Mouse (Mus musculus): ENCODE measurements around the gene Gm10306. TPM values are rescaled to one million over a fixed set of nuclear protein-coding genes. Genes with fewer than 3 reads are reported as not detected.

Gm10306 gene
- total and polyA plus RNA-seq, 2 experiments from 2014 or later, result 0.34 TPM; not detected in 1

DNA sequence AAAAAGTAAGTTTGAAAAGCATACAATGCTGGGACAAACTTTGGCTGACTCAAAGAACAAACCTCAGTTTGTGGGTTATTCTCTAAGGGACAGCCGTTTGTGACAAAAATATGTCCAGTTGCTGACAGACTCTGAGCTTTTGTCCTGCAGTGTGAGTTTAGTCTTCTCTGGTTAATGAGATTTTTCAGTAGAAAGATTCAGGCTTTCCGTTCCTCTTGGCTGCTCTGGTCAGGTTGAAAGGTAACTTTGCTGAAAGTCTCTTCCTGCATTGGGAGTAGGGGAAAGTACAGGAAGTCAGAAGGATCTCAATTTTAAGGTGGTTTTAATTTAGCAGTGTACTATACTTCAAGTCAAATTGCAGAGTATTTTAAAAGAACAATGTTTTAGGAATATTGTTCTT lies 49.2 kb downstream of the Gm10306 start:
- DNase-seq (no peak), ATAC-seq (no peak)
- Histone ChIP-seq H3K4me2 (ENCODE audit: low read depth) (no peak overlapping the region), H3K9me3 (ENCODE audit: low read length) (no peaks in the 10 kb centered on the region), H3K9ac (no peak overlapping the region), H3K36me3 (ENCODE audit: insufficient read depth) (no peaks in the 10 kb centered on the region), H3K4me3 (ENCODE audit: low read depth, low read length) (no peak overlapping the region), H3K27me3 (ENCODE audit: insufficient read depth, low read length) (no peaks in the 10 kb centered on the region), H3K27ac (ENCODE audit: low read depth, low read length) (no peak overlapping the region), H3K4me1 (ENCODE audit: insufficient read depth) (peaks cover 8% of the 10 kb centered on the region)
- 89% methylated on average over 2 of the region's 2 CpGs for WGBS
- TF ChIP-seq CTCF (IDR thresholded peaks at IDR 0.05; ENCODE audit: low read depth), result no peak

Other genes starting within 250 kb of the Gm10306 start
- 12.3 and 13.1 TPM in 2 replicates for gene Caap1, start 250 bp downstream of the Gm10306 start, total RNA-seq (2014; rRNA removed)
- 10.7 and 11.4 TPM in 2 replicates for gene Caap1, start 250 bp downstream of the Gm10306 start, polyA plus RNA-seq (2015; fragmentation: Nextera tagmentation; extraction: Ambion mirVana)
- gene Plaa, start 46.7 kb downstream of the Gm10306 start, total RNA-seq (2014; rRNA removed), result 81.4 and 111 TPM in 2 replicates
- 63.3 and 74.3 TPM in 2 replicates for gene Plaa, start 46.7 kb downstream of the Gm10306 start, polyA plus RNA-seq (2015; fragmentation: Nextera tagmentation; extraction: Ambion mirVana)
- gene Ift74, start 57.9 kb downstream of the Gm10306 start, total RNA-seq (2014; rRNA removed), result 15.1 and 31.2 TPM in 2 replicates
- gene Ift74, start 57.9 kb downstream of the Gm10306 start, polyA plus RNA-seq (2015; fragmentation: Nextera tagmentation; extraction: Ambion mirVana), result 28.1 and 33.4 TPM in 2 replicates
- gene Lrrc19, start 93.6 kb downstream of the Gm10306 start, total RNA-seq (2014; rRNA removed), result not detected in 2 replicates
- gene Lrrc19, start 93.6 kb downstream of the Gm10306 start, polyA plus RNA-seq (2015; fragmentation: Nextera tagmentation; extraction: Ambion mirVana), result 0.19 TPM in 1 of 2 replicates, not detected in the other
- gene Tek, start 182.7 kb downstream of the Gm10306 start, total RNA-seq (2014; rRNA removed), result 7.1 and 10.4 TPM in 2 replicates
- gene Tek, start 182.7 kb downstream of the Gm10306 start, polyA plus RNA-seq (2015; fragmentation: Nextera tagmentation; extraction: Ambion mirVana), result 6.1 and 6.8 TPM in 2 replicates

Data from forebrain, postnatal 0 days (tissue).